Mouse (Mus musculus) hematopoietic stem cell, adult 5-6 weeks (primary cell): ENCODE results near the gene Fam240a. TPM values are rescaled to one million over a fixed set of nuclear protein-coding genes. Genes with fewer than 3 reads are reported as not detected.

ENCODE experiments used
- ATAC-seq, 2 experiments: fragments of 125-278 bp in 1 of 2; replicated peaks in 1 of 2; 2 replicates each; pipeline ENCODE4 v1.8.0; 2016 to 2017; ENCODE audit warnings: inconsistent platforms in 2 of 2, mild to moderate bottlenecking in 2 of 2, moderate number of reproducible peaks in 2 of 2, low read depth in 1 of 2, moderate TSS enrichment in 1 of 2; ENCODE audit not compliant: low FRiP score in 2 of 2, poor library complexity in 2 of 2, severe bottlenecking in 2 of 2, insufficient read depth in 1 of 2, low TSS enrichment in 1 of 2
- total RNA-seq: library from RNA; stranded (forward); fragments of 172-1452, 232-1000 nt; gene quantifications from 2 replicates; pipeline ENCODE4 v1.2.3, GENCODE M21; 2017

Fam240a gene
- total RNA-seq, 1 experiment from 2014 or later: not detected

- no peak for ATAC-seq
These were observed 31.2 kb upstream of the Fam240a start for GRCm38 (mm10) chr9:110947900-110948299.

DNA sequence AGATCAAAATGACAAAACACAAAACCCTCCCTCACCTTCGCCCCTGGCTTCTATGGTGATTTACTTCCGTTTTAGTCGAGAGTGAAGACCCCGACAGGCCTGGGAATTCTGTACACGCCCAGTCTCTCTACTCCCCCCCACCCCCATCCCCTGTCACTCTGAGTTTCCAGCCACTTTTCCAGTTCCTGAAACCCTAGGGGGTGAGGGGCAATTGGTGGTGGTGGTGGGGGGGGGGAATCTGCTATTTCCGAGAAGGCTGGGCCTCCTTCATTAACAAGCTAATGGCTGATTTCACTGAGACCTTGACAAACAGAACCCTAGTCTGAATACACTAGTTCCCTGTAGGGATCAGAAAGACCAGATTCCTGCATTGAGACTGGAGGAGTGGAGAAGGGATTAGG lies 30.6 kb upstream of the Fam240a start:
- ATAC-seq: no peak

DNA sequence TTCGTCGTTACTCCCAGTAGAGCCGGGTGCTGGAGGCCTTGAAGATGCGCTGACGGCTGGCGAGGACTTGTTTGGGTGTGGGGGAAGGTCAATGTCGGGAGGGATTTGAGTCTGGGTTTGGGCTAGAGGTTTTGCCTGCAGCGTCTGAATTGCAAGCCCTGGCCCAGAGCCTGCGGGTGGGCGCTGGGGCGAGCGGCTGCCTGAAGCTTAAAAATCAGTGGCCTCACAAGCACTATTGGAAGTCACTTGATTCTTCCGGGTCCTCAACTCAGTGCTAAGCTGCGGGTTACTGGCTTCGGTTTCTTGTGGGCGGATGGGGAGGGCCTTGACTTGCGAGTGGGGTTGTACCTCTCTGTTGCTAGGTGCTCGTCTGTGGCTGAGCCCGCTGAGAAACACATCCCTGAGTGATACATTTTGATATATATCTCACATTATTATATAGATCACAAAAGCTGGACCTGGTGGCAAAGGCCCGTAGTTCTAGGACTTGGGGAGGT lies 29.9 kb upstream of the Fam240a start:
- ATAC-seq: peak; percentile 72 to 85

- no peak for ATAC-seq
These were observed 29.3 kb upstream of the Fam240a start, which contains the start of gene Tdgf1 for GRCm38 (mm10) chr9:110945926-110946325. Tdgf1 (minus strand) TSS chr9:110946158.

- ATAC-seq: no peak
These were observed 28.7 kb upstream of the Fam240a start for GRCm38 (mm10) chr9:110945343-110945742.

DNA sequence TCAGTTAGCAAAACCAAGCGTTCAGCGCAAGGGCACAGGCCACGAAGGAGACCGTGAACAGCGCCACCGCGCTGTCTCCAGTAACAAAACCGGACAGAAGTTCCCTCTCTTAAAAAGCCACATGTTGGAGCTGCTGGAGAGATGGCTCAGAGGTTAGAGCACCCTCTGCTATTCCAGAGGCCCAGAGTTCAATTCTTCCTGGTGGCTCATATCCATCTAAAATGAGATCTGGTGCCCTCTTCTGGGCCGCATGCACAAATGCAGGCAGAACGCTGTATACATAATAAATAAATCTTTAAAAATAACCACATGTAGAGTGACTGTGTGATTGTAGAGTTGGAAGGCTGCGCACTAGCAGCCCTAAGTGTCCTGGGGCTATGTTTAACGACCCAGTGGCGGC lies 27.6 kb upstream of the Fam240a start:
- ATAC-seq: peak; percentile 22 to 38; a peak in 1 of 4 replicates

DNA sequence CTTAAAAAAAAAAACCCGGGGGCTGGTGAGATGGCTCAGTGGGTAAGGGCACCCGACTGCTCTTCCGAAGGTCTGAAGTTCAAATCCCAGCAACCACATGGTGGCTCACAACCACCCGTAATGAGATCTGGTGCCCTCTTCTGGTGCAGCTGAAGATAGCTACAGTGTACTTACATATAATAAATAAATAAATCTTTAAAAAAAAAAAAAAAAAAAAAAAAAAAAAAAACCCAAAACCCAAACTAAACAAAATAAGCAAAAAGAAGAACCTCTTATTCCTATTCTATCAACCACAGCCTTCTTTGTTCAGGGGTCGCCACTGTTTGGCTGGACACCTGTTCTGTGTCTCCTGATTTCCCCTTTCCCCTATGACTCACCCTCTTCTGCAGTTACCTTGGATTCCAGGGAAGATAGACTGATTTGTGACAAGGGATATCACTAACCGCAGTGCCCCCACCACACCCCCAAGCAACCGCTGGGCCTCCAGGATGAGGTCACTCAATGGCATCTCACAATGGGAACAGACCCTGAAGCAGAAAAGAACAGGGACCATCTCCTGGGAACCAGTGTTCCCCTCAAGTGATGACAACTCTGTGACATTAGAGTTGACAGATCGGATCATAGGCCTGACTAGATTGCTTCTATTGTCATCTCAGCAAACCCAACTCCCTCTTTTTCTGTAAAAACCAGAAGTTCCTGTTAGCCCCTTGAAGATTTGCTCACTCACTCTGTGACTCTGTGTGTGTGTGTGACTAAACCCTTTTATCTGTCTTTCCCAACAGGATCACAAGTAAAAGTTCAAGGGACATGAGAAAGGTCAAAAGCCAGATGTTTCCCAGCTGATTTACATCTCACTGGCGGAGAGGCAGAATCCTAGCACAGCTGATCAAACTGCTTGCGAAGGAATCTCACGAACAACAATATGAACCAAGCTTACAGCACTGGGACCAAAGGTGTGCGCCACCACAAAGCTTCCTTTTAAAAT lies 21.1 kb upstream of the Fam240a start:
- ATAC-seq: no peak

- no peak for ATAC-seq
These were observed 19.3 kb upstream of the Fam240a start for GRCm38 (mm10) chr9:110935941-110936340.

DNA sequence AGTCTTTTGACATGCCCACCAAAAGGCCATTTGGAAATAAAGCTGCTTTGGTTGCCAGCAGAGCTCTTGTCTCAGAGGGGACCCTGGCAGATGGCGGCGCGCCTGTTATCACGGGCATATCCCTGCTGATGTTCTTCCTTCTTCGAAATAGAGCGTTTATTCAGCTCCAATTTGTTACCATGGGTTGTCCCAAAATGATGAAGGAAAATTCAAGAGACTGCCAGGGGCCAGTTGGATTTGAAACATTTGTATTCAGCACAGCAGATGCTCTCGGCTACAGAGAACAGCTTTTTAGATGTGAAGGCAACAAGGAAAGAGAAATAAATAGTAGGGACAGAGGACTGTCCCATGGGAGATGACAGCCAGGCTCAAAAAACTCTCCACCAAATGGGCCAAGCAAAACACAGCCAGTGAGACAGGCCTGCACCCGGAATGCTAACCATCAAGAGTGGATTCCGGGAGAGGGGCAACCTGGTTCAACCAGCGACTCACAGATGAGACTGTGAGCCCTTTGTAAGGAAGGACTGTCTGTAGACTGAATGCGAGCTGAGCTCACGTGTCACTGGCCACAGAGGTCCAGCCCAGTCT lies 17.3 kb upstream of the Fam240a start:
- no peak for ATAC-seq

DNA sequence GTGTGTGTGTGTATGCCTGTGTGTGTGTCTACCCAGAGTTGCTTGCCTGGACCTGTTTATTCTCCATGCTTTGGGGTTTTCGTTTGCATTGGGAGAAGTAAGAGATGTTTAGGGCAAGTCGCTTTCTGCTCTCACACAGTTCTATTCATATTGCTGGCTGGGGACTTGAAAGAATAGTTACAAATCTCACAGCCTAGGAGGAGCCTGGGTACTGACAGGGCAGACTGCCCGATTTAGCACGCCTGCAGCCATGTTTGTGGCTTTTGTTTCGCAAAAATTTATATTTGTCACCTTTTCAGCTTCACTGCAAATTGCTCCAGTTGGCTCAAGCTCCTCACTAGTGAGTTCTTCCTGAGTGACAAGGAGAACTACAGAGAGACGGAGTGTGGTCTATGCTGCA lies 14.9 kb upstream of the Fam240a start:
- ATAC-seq: no peak

- ATAC-seq: peak; percentile 68 to 71; a peak in 3 of 4 replicates
These were observed 6.1 kb upstream of the Fam240a start for GRCm38 (mm10) chr9:110922759-110923158.

- no peak; a peak in 1 of 4 replicates for ATAC-seq
These were observed 4.2 kb upstream of the Fam240a start for GRCm38 (mm10) chr9:110920665-110921419.

GRCm38 (mm10) chr9:110915466-110915865 lies 1.2 kb downstream of the Fam240a start:
- ATAC-seq: peak; percentile 27 to 32; a peak in 1 of 4 replicates

- no peak for ATAC-seq
These were observed 1.9 kb downstream of the Fam240a start for GRCm38 (mm10) chr9:110914631-110915236.

GRCm38 (mm10) chr9:110909371-110909967 lies 7.2 kb downstream of the Fam240a start:
- peak in 1 of 2 experiments; percentile 46; a peak in 2 of 4 replicates for ATAC-seq

DNA sequence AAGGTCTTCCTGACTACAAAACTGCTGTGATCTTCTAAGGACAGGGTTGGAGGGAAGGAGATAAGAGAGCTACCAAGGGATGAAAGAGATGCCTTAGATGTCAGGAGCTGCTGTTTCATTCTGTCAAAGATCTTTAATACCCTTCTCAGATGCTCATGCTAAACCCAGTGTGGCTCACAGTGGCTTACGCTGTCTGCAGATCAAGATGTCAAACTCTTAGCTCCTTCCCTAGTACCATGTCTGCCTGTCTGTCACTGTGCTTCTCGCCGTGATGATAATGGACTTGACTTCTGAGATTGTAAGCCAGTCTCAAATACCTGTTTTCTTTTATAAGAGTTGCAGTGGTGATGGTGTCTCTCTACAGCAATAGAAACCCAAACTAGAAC lies 8.0 kb downstream of the Fam240a start:
- ATAC-seq: no peak
